ENCODE assay signal across 16 mouse cellular contexts in the genomic region with DNA sequence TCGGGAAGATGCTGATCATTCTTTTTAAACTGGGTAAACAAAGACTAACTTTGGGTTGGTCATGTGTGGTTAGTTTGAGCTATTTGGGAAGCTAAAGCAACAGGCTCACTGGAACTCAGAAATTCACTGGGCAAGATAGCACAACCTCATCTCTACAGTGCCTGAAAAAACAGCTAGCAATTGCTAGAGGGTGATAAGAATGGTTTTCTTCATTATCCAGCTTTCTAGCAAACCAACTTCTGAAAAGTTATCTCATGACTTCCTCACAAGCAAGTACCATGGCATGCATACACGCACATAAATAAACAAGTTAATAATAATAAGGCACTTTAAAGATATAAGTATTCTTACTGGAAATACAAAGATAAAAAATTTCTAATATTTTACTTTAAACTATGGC.
"Had no signal": no experiment of that assay in that cellular context is flagged by ENCODE, and none has a peak within 500 bp of the region (broad histone marks: within the 10 kb centered on the region; RNA-seq: fewer than 3 reads in every experiment).

No protein-coding gene starts in this region.

- H3K9ac ChIP-seq: neural tube, embryonic 13.5 days; neural tube, embryonic 15.5 days; stomach, embryonic 15.5 days had no signal

- H3K9me3 ChIP-seq: neural tube, embryonic 13.5 days; neural tube, embryonic 15.5 days; stomach, embryonic 15.5 days had no signal

- H3K27ac ChIP-seq: neural tube, embryonic 13.5 days; neural tube, embryonic 15.5 days; stomach, embryonic 15.5 days; stomach, postnatal 0 days had no signal

- H3K27me3 ChIP-seq: neural tube, embryonic 13.5 days; neural tube, embryonic 15.5 days; stomach, embryonic 15.5 days had no signal

- H3K4me3 ChIP-seq: neural tube, embryonic 13.5 days; neural tube, embryonic 15.5 days; stomach, embryonic 15.5 days had no signal

- DNase-seq: retina, postnatal 1 day; right cerebral cortex, adult 18-20 months; right cerebral cortex, postnatal 14 days; right cerebral cortex, postnatal 25 days; right cerebral cortex, postnatal 4 days; spleen, adult 18-20 months; thymus, adult 18-20 months; thymus, adult 2 months; thymus, postnatal 14 days; thymus, postnatal 25 days; thymus, postnatal 36 days; thymus, postnatal 4 days had no signal

- H3K4me1 ChIP-seq: neural tube, embryonic 13.5 days; neural tube, embryonic 15.5 days; stomach, embryonic 15.5 days had no signal
